Mouse (Mus musculus) adrenal gland, adult (tissue): Measurements from ENCODE around the gene Txlng.

Experiments
- DNase-seq, 2 experiments: peaks; one replicate each; pipeline ENCODE4 v3.0.0; 2022 to 2023; ENCODE audit warnings: low spot score in 1 of 2; ENCODE audit not compliant: inconsistent age in 2 of 2

Gene Txlng

DNA sequence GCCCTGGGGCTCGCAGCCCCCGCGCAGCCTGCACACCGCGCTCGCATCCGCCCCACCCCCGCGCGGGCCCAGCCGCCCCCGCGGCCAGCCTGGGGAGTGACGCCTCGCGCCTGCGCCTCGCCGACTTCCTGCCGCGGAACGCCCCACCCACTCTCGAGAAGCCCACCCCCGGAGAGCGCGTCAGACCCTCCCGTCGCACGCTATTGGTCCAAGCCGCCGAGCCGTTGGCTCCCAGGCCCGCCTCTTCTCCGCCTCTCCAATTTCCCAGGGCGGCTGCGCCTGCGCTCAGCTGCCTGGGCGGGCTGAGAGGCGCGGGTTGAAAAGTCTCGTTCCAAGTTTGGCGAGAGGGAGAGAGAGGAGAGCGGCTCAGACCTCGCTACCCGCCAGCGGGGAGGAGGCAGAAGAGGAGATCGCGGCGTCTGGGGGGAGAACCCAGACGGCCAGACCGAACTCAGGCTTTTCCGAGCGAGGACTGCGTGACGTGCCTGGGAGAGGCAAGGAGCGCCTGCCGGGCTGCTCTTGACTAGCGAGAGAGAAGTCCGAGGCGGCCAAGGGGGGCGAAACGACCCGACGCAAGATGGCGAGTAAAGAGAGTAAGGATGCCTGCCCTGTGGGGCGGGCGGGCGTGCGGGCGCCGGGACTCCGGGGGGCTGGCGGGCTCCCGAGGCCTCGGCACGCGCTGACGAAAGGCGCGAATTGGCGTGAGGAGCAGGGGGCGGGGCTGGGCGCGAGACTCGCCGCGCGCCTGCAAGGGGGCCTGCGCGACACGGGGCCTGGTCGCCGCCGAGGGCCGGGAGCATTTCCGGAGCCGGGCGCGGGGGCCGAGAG lies 68.9 kb downstream of the Txlng start, which contains the start of gene Rbbp7:
Rbbp7 (plus strand) TSS at position 288 of the 828 bp plus-strand sequence.
- DNase-seq, result peak; percentile 95 to 97

DNA sequence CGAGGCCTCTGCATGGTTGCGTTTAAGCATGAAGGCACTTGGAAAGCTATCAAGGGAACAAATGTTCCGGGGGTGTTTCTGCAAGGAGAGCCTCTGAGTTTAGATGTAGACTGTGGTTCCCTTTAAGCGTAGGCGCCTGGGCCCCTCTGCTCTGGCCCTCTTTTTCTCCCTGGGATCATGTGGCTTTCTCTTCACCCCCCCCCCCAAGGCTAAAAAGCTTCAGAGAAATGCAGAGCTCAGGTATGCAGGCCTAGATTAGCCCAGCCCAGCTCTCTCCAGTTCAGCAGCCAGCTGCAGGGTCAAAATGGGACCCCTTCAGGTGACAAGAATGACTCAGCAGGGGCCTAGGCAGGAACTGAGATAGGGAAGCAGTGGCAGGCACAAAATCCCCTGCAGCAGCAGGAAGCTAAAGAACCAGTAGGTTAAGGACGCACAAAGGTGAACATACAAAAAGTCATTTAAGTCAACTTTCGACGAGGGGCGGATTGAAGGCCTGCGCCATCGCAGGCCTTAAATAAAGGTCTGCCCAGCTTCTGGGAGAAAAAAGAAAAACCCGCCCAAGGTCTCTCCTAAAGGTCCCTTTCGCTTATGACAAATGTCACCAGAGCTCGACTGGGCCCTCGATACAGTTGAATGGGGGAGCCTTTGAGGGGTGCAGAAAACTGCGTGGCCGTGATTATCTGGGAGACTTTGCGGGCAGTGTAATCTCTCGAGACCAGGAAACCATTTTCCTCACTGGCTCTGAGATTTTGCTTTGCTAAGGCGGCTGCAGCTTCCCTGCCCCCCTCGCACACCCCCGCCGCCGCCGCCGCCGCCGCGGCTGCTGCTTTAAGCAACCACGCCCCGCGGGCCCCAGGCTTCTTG lies 69.8 kb downstream of the Txlng start:
- no peak for DNase-seq

GRCm38 (mm10) chrX:162756058-162756457 lies 73.2 kb downstream of the Txlng start:
- no peak for DNase-seq

GRCm38 (mm10) chrX:162754314-162754713 lies 74.9 kb downstream of the Txlng start:
- no peak for DNase-seq

DNA sequence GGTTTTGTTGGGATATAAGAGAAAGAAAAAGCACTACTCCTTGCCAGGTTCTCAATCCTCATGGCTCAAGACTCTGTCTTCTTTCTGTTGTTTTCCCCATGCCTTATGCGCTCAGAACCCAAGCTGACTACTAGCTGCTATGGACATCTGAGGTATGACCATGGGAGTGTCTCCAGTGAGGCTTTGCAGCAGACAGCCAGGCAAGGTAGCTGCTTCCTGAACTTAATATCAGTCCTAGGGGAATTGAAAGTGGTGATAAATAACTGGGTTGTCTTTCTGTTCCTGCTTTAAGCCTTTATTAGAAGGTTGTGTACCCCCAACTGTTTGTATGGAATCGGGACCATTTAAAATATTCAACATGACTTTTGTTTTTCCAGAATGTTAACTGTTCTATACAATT lies 76.8 kb downstream of the Txlng start:
- DNase-seq, result no peak

- DNase-seq, result peak; percentile 17 to 27
These were observed 80.4 kb downstream of the Txlng start for GRCm38 (mm10) chrX:162748696-162749420.

GRCm38 (mm10) chrX:162736140-162736659 lies 93.1 kb downstream of the Txlng start:
- peak; percentile 60 to 74 for DNase-seq

- peak; percentile 72 to 89 for DNase-seq
These were observed 94.0 kb downstream of the Txlng start for GRCm38 (mm10) chrX:162734997-162735929.

- DNase-seq, result no peak
These were observed 99.2 kb downstream of the Txlng start for GRCm38 (mm10) chrX:162730031-162730430.
